Mouse (Mus musculus): ENCODE measurements around the gene Cxcr5. TPM values are rescaled to one million over a fixed set of nuclear protein-coding genes. Genes with fewer than 3 reads are reported as not detected.

Cxcr5 gene
- polyA plus RNA-seq (2012; rRNA removed) = 0.06 and 0.09 TPM in 2 replicates

GRCm38 (mm10) chr9:44561597-44561996 lies at the start of gene Cxcr5:
Cxcr5 (minus strand) TSS chr9:44561877.

GRCm38 (mm10) chr9:44604779-44605615 lies 43.3 kb upstream of the Cxcr5 start, which contains the start of gene Ddx6:
Ddx6 (plus strand) TSS chr9:44604892.

GRCm38 (mm10) chr9:44482552-44482951 lies 79.1 kb downstream of the Cxcr5 start, which contains the start of gene Bcl9l:
Bcl9l (plus strand) TSS chr9:44482825.

Other genes starting within 250 kb of the Cxcr5 start
- 11.9 and 13.1 TPM in 2 replicates for gene C2cd2l, start 241.6 kb downstream of the Cxcr5 start, polyA plus RNA-seq (2012; rRNA removed)
- 13.1 and 16.7 TPM in 2 replicates for gene Dpagt1, start 235.9 kb downstream of the Cxcr5 start, polyA plus RNA-seq (2012; rRNA removed)
- gene H2afx, start 227.2 kb downstream of the Cxcr5 start, polyA plus RNA-seq (2012; rRNA removed) = 143 and 182 TPM in 2 replicates
- 813 and 945 TPM in 2 replicates for gene Hmbs, start 217.6 kb downstream of the Cxcr5 start, polyA plus RNA-seq (2012; rRNA removed)
- 8.6 and 11.2 TPM in 2 replicates for gene Vps11, start 200.2 kb downstream of the Cxcr5 start, polyA plus RNA-seq (2012; rRNA removed)
- gene Hyou1, start 182.4 kb downstream of the Cxcr5 start, polyA plus RNA-seq (2012; rRNA removed) = 16.7 and 17.4 TPM in 2 replicates
- 14.2 and 17.2 TPM in 2 replicates for gene Slc37a4, start 165.0 kb downstream of the Cxcr5 start, polyA plus RNA-seq (2012; rRNA removed)
- gene Rps25, start 154.7 kb downstream of the Cxcr5 start, polyA plus RNA-seq (2012; rRNA removed) = 841 and 918 TPM in 2 replicates
- 23.7 and 28.8 TPM in 2 replicates for gene Trappc4, start 154.3 kb downstream of the Cxcr5 start, polyA plus RNA-seq (2012; rRNA removed)
- 15.2 and 18.8 TPM in 2 replicates for gene Ccdc84, start 143.3 kb downstream of the Cxcr5 start, polyA plus RNA-seq (2012; rRNA removed)
- not detected in 2 replicates for gene Foxr1, start 120.7 kb downstream of the Cxcr5 start, polyA plus RNA-seq (2012; rRNA removed)
- gene Upk2, start 106.9 kb downstream of the Cxcr5 start, polyA plus RNA-seq (2012; rRNA removed) = 0.11 TPM in 1 of 2 replicates, not detected in the other
- 1.3 and 1.6 TPM in 2 replicates for gene Bcl9l, start 79.1 kb downstream of the Cxcr5 start, polyA plus RNA-seq (2012; rRNA removed)
- gene Ddx6, start 43.0 kb upstream of the Cxcr5 start, polyA plus RNA-seq (2012; rRNA removed) = 10.0 and 12.4 TPM in 2 replicates
- gene Treh, start 111.4 kb upstream of the Cxcr5 start, polyA plus RNA-seq (2012; rRNA removed) = not detected in 2 replicates
- gene Phldb1, start 173.3 kb upstream of the Cxcr5 start, polyA plus RNA-seq (2012; rRNA removed) = 2.3 and 2.6 TPM in 2 replicates
- gene Arcn1, start 206.0 kb upstream of the Cxcr5 start, polyA plus RNA-seq (2012; rRNA removed) = 36.2 and 38.3 TPM in 2 replicates
- gene Ift46, start 206.0 kb upstream of the Cxcr5 start, polyA plus RNA-seq (2012; rRNA removed) = 12.3 and 18.5 TPM in 2 replicates
- 3.3 and 4.6 TPM in 2 replicates for gene Tmem25, start 237.4 kb upstream of the Cxcr5 start, polyA plus RNA-seq (2012; rRNA removed)
- 32.0 and 36.6 TPM in 2 replicates for gene Ttc36, start 241.2 kb upstream of the Cxcr5 start, polyA plus RNA-seq (2012; rRNA removed)

Data from liver, embryonic 14 days (tissue).